Mouse (Mus musculus) heart, embryonic 15.5 days (tissue): ENCODE measurements around the gene Cryab. TPM values are rescaled to one million over a fixed set of nuclear protein-coding genes. Genes with fewer than 3 reads are reported as not detected.

Source experiments
- ATAC-seq: fragments of 200-750 bp; cut with Nextera tagmentation; replicated peaks from 2 replicates; pipeline ENCODE4 v1.8.0; 2017; ENCODE audit warnings: low read depth, moderate TSS enrichment; ENCODE audit not compliant: insufficient number of reproducible peaks, insufficient read depth, low FRiP score
- H3K27ac ChIP-seq: fragments of 300-500 bp; sonication (generic); 2 replicates; pipeline ENCODE4 v1.5.1; 2015; ENCODE audit warnings: mild to moderate bottlenecking, inconsistent platforms
- H3K27me3 ChIP-seq: fragments of 300-500 bp; sonication (generic); 2 replicates; pipeline ENCODE4 v1.6.1; 2015; ENCODE audit warnings: inconsistent platforms
- H3K36me3 ChIP-seq: fragments of 300-500 bp; sonication (generic); 2 replicates; pipeline ENCODE4 v1.6.1; 2015; ENCODE audit warnings: mild to moderate bottlenecking, inconsistent platforms
- H3K4me1 ChIP-seq: fragments of 300-500 bp; sonication (generic); replicated peaks from 2 replicates; pipeline ENCODE4 v1.6.1; 2015; ENCODE audit warnings: inconsistent platforms
- H3K4me2 ChIP-seq: fragments of 300-500 bp; sonication (generic); 2 replicates; pipeline ENCODE4 v1.6.1; 2015; ENCODE audit warnings: inconsistent platforms, mild to moderate bottlenecking, moderate library complexity
- H3K4me3 ChIP-seq: fragments of 300-500 bp; sonication (generic); 2 replicates; pipeline ENCODE4 v1.5.1; 2015; ENCODE audit warnings: mild to moderate bottlenecking, inconsistent platforms
- H3K9ac ChIP-seq: fragments of 300-500 bp; sonication (generic); 2 replicates; pipeline ENCODE4 v1.6.1; 2015; ENCODE audit warnings: mild to moderate bottlenecking, inconsistent platforms
- H3K9me3 ChIP-seq: fragments of 300-500 bp; sonication (generic); replicated peaks from 2 replicates; pipeline ENCODE4 v1.6.1; 2016; ENCODE audit warnings: inconsistent platforms
- whole genome bisulfite sequencing: fragments of 180-500 bp; shearing (Covaris S2); methylation state at CpG from one replicate; pipeline ENCODE4 v1.1.7; 2015; ENCODE audit warnings: mixed read lengths; 5-methylcytosine and 5-hydroxymethylcytosine counted together
- polyA plus RNA-seq: library from polyadenylated mRNA; unstranded; fragments of >200 nt; fragmentation: Nextera tagmentation; extraction: Ambion mirVana; gene quantifications from 2 replicates; pipeline ENCODE4 v1.2.1, GENCODE M21; 2015

Cryab gene
- polyA plus RNA-seq, 1 experiment from 2014 or later: 1,330 TPM

- Histone ChIP-seq H3K36me3 (no peaks in the 10 kb centered on the region), H3K4me2 (peak overlapping the region; percentile 67), H3K27ac (peak overlapping the region; percentile 83), H3K9ac (peak overlapping the region; percentile 62), H3K27me3 (no peaks in the 10 kb centered on the region), H3K4me3 (peak overlapping the region; percentile 53), H3K4me1 (peaks cover 37% of the 10 kb centered on the region), H3K9me3 (no peaks in the 10 kb centered on the region)
- ATAC-seq: no peak; the same call in 1 of the 2 replicates
- 19% methylated on average over 7 of the region's 7 CpGs for WGBS
Measured at GRCm38 (mm10) chr9:50745806-50746205, 5.3 kb upstream of the Cryab start.

GRCm38 (mm10) chr9:50746214-50746677 lies 4.9 kb upstream of the Cryab start, which contains the start of gene 2310030G06Rik:
TSS of gene 2310030G06Rik (minus strand) at chr9:50746536.
- peaks cover 39% of the 10 kb centered on the region for H3K4me1 ChIP-seq
- H3K4me2 ChIP-seq: peak within 1 kb of the TSS; percentile 67
- peak; percentile 49; the same call in 1 of the 2 replicates for ATAC-seq
- no peaks in the 10 kb centered on the region for H3K36me3 ChIP-seq
- 3% methylated on average over 19 of the region's 19 CpGs for WGBS
- peak within 1 kb of the TSS; percentile 83 for H3K27ac ChIP-seq
- peak within 1 kb of the TSS; percentile 53 for H3K4me3 ChIP-seq
- no peaks in the 10 kb centered on the region for H3K27me3 ChIP-seq
- H3K9me3 ChIP-seq: no peaks in the 10 kb centered on the region
- peak within 1 kb of the TSS; percentile 62 for H3K9ac ChIP-seq

GRCm38 (mm10) chr9:50750706-50751105 lies 419 bp upstream of the Cryab start:
- H3K9ac ChIP-seq: peak overlapping the region; percentile 56
- H3K27me3 ChIP-seq: no peaks in the 10 kb centered on the region
- WGBS: 36% methylated on average over 6 of the region's 6 CpGs
- peak overlapping the region; percentile 64 for H3K4me2 ChIP-seq
- no peak for ATAC-seq
- no peaks in the 10 kb centered on the region for H3K9me3 ChIP-seq
- peak overlapping the region; percentile 100 for H3K27ac ChIP-seq
- H3K4me3 ChIP-seq: peak overlapping the region; percentile 71
- peaks cover 40% of the 10 kb centered on the region for H3K4me1 ChIP-seq
- peaks cover under 1% of the 10 kb centered on the region; the same call in 1 of the 2 replicates for H3K36me3 ChIP-seq

GRCm38 (mm10) chr9:50752054-50752602 lies 1.0 kb downstream of the Cryab start, which contains the start of gene Hspb2:
TSS of gene Hspb2 (minus strand) at chr9:50752354.
- peaks cover 9% of the 10 kb centered on the region for H3K36me3 ChIP-seq
- peaks cover 32% of the 10 kb centered on the region for H3K4me1 ChIP-seq
- H3K9ac ChIP-seq: peak within 1 kb of the TSS; percentile 72
- no peaks in the 10 kb centered on the region for H3K27me3 ChIP-seq
- H3K9me3 ChIP-seq: no peaks in the 10 kb centered on the region
- 37% methylated on average over 14 of the region's 14 CpGs for WGBS
- H3K4me3 ChIP-seq: peak within 1 kb of the TSS; percentile 71
- H3K27ac ChIP-seq: peak within 1 kb of the TSS; percentile 100
- peak within 1 kb of the TSS; percentile 64 for H3K4me2 ChIP-seq
- peak; percentile 79 for ATAC-seq

- H3K27ac ChIP-seq: peak overlapping the region; percentile 100
- peaks cover 9% of the 10 kb centered on the region for H3K36me3 ChIP-seq
- peak overlapping the region; percentile 64 for H3K4me2 ChIP-seq
- peak overlapping the region; percentile 72 for H3K9ac ChIP-seq
- peak overlapping the region; percentile 71 for H3K4me3 ChIP-seq
- H3K4me1 ChIP-seq: peaks cover 27% of the 10 kb centered on the region
- ATAC-seq: peak; percentile 90
- no peaks in the 10 kb centered on the region for H3K9me3 ChIP-seq
- WGBS: 25% methylated on average over 17 of the region's 17 CpGs
- no peaks in the 10 kb centered on the region for H3K27me3 ChIP-seq
Measured at GRCm38 (mm10) chr9:50752784-50753615, 1.9 kb downstream of the Cryab start.

GRCm38 (mm10) chr9:50753947-50754346 lies 2.8 kb downstream of the Cryab start:
- H3K27ac ChIP-seq: peak overlapping the region; percentile 100

GRCm38 (mm10) chr9:50756711-50757110 lies 5.6 kb downstream of the Cryab start:
- Histone ChIP-seq H3K4me2 (no peak overlapping the region), H3K4me3 (no peak overlapping the region), H3K4me1 (peaks cover 15% of the 10 kb centered on the region), H3K27ac (no peak overlapping the region), H3K9ac (no peak overlapping the region), H3K9me3 (no peaks in the 10 kb centered on the region), H3K27me3 (no peaks in the 10 kb centered on the region), H3K36me3 (peaks cover 9% of the 10 kb centered on the region)
- no peak for ATAC-seq
- 68% methylated on average over 5 of the region's 5 CpGs for WGBS

More at GRCm38 (mm10) chr9:50753947-50754346, 2.8 kb downstream of the Cryab start:
- Histone ChIP-seq H3K27me3 (no peaks in the 10 kb centered on the region), H3K9me3 (no peaks in the 10 kb centered on the region), H3K36me3 (peaks cover 9% of the 10 kb centered on the region), H3K4me2 (peak overlapping the region; percentile 64), H3K4me3 (peak overlapping the region; percentile 71), H3K9ac (peak overlapping the region; percentile 72), H3K4me1 (peaks cover 22% of the 10 kb centered on the region)
- WGBS: 19% methylated on average over 7 of the region's 7 CpGs
- no peak; the same call in 1 of the 2 replicates for ATAC-seq

GRCm38 (mm10) chr9:50761520-50762243 lies 10.6 kb downstream of the Cryab start:
- ATAC-seq: no peak
- H3K4me1 ChIP-seq: no peaks in the 10 kb centered on the region
- no peaks in the 10 kb centered on the region for H3K27me3 ChIP-seq
- no peaks in the 10 kb centered on the region for H3K36me3 ChIP-seq
- 60% methylated on average over 6 of the region's 6 CpGs for WGBS
- H3K4me3 ChIP-seq: no peak overlapping the region
- no peak overlapping the region for H3K9ac ChIP-seq
- H3K4me2 ChIP-seq: no peak overlapping the region
- H3K9me3 ChIP-seq: no peaks in the 10 kb centered on the region
- no peak overlapping the region for H3K27ac ChIP-seq

GRCm38 (mm10) chr9:50763331-50763730 lies 12.2 kb downstream of the Cryab start:
- Histone ChIP-seq H3K9ac (no peak overlapping the region), H3K4me2 (no peak overlapping the region), H3K27ac (no peak overlapping the region), H3K9me3 (no peaks in the 10 kb centered on the region), H3K4me3 (no peak overlapping the region), H3K27me3 (no peaks in the 10 kb centered on the region), H3K4me1 (peaks cover 5% of the 10 kb centered on the region), H3K36me3 (no peaks in the 10 kb centered on the region)
- ATAC-seq: no peak
- WGBS: 64% methylated on average over 1 of the region's 1 CpGs

GRCm38 (mm10) chr9:50767531-50768106 lies 16.5 kb downstream of the Cryab start:
- no peaks in the 10 kb centered on the region for H3K27me3 ChIP-seq
- H3K4me3 ChIP-seq: peak overlapping the region; percentile 79
- H3K4me2 ChIP-seq: peak overlapping the region; percentile 88
- no peaks in the 10 kb centered on the region for H3K9me3 ChIP-seq
- no peak for ATAC-seq
- peak overlapping the region; percentile 98 for H3K27ac ChIP-seq
- no peaks in the 10 kb centered on the region; the same call in 1 of the 2 replicates for H3K36me3 ChIP-seq
- 5% methylated on average over 17 of the region's 17 CpGs for WGBS
- peaks cover 18% of the 10 kb centered on the region for H3K4me1 ChIP-seq
- H3K9ac ChIP-seq: peak overlapping the region; percentile 74
